Mouse (Mus musculus) stomach, embryonic 14.5 days (tissue): ENCODE results near the gene Fthl17d. TPM values are rescaled to one million over a fixed set of nuclear protein-coding genes. Genes with fewer than 3 reads are reported as not detected.
"Not testable (repeated sequence)": the region's sequence is repeated elsewhere in the genome, so short reads cannot be mapped to it uniquely, and the experiment has no call there.

Experiments
- ATAC-seq: fragments of 200-750 bp; cut with Nextera tagmentation; 2 replicates; pipeline ENCODE4 v1.8.0; 2017; ENCODE audit warnings: low read depth, moderate TSS enrichment; ENCODE audit not compliant: insufficient number of reproducible peaks, insufficient read depth, low FRiP score
- H3K27ac ChIP-seq: fragments of 300-500 bp; sonication (generic); 2 replicates; pipeline ENCODE4 v1.5.1; 2014; ENCODE audit warnings: mild to moderate bottlenecking, low read length, moderate library complexity, mixed read lengths
- H3K27me3 ChIP-seq: fragments of 300-500 bp; sonication (generic); 2 replicates; pipeline ENCODE4 v1.6.1; 2014; ENCODE audit warnings: low read length, control low read depth, mixed read lengths; ENCODE audit not compliant: control insufficient read depth, insufficient read depth
- H3K36me3 ChIP-seq: fragments of 300-500 bp; sonication (generic); 2 replicates; pipeline ENCODE4 v1.6.1; 2014; ENCODE audit warnings: mild to moderate bottlenecking, control low read depth, low read length, moderate library complexity, mixed read lengths; ENCODE audit not compliant: control insufficient read depth, insufficient read depth
- H3K4me1 ChIP-seq: fragments of 300-500 bp; sonication (generic); 2 replicates; pipeline ENCODE4 v1.6.1; 2014; ENCODE audit warnings: low read length, control low read depth, mixed read lengths; ENCODE audit not compliant: control insufficient read depth, insufficient read depth
- H3K4me2 ChIP-seq: fragments of 300-500 bp; sonication (generic); replicated peaks from 2 replicates; pipeline ENCODE4 v1.6.1; 2014; ENCODE audit warnings: low read depth, low read length, control low read depth
- H3K4me3 ChIP-seq: fragments of 300-500 bp; sonication (generic); 2 replicates; pipeline ENCODE4 v1.5.1; 2014; ENCODE audit warnings: low read depth, low read length, control low read depth
- H3K9ac ChIP-seq: fragments of 300-500 bp; sonication (generic); replicated peaks from 2 replicates; pipeline ENCODE4 v1.6.1; 2014; ENCODE audit warnings: low read depth, mild to moderate bottlenecking, control low read depth, low read length, moderate library complexity, mixed read lengths
- H3K9me3 ChIP-seq: fragments of 300-500 bp; sonication (generic); 2 replicates; pipeline ENCODE4 v1.6.1; 2016; ENCODE audit warnings: low read depth, low read length, control low read depth; ENCODE audit not compliant: control insufficient read depth
- WGBS: fragments of 180-500 bp; shearing (Covaris S2); extraction: QIAGEN DNeasy Blood & Tissue Kit; methylation state at CpG from one replicate; pipeline ENCODE4 v1.1.7; 2014; 5-methylcytosine and 5-hydroxymethylcytosine counted together
- polyA plus RNA-seq: library from polyadenylated mRNA; unstranded; fragments of >200 nt; fragmentation: Nextera tagmentation; extraction: Ambion mirVana; gene quantifications from 2 replicates; pipeline ENCODE4 v1.2.1, GENCODE M21; 2014

Fthl17d gene
- not detected in 2 replicates for polyA plus RNA-seq

- not testable (repeated sequence) for H3K4me2 ChIP-seq, H3K27ac ChIP-seq, H3K4me1 ChIP-seq, H3K4me3 ChIP-seq, H3K27me3 ChIP-seq, H3K9ac ChIP-seq, H3K36me3 ChIP-seq, H3K9me3 ChIP-seq, ATAC-seq
- no CpG with 5 or more reads among the region's 9 CpGs for WGBS
These were observed at the start of gene Fthl17d for GRCm38 (mm10) chrX:8986655-8987054. Fthl17d (minus strand) TSS chrX:8986755.

- H3K9me3 ChIP-seq, H3K4me3 ChIP-seq, H3K9ac ChIP-seq, H3K27ac ChIP-seq, ATAC-seq, H3K4me1 ChIP-seq, H3K36me3 ChIP-seq, H3K27me3 ChIP-seq, H3K4me2 ChIP-seq: not testable (repeated sequence)
- WGBS = no CpG with 5 or more reads among the region's 10 CpGs
These were observed 46.6 kb upstream of the Fthl17d start, which contains the start of gene Fthl17e for GRCm38 (mm10) chrX:9033193-9033592. Fthl17e (plus strand) TSS chrX:9033493.

- no peaks in the 10 kb centered on the region for H3K36me3 ChIP-seq
- no peak overlapping the region for H3K4me3 ChIP-seq
- no peak overlapping the region for H3K27ac ChIP-seq
- no peak for ATAC-seq
- H3K4me2 ChIP-seq = no peak overlapping the region
- H3K4me1 ChIP-seq = no peaks in the 10 kb centered on the region
- H3K9me3 ChIP-seq = no peaks in the 10 kb centered on the region
- 65% methylated on average over 10 of the region's 10 CpGs for WGBS
- no peaks in the 10 kb centered on the region for H3K27me3 ChIP-seq
- no peak overlapping the region for H3K9ac ChIP-seq
These were observed 32.9 kb upstream of the Fthl17d start for GRCm38 (mm10) chrX:9019481-9019880.

- no peak for ATAC-seq
- no peaks in the 10 kb centered on the region for H3K9me3 ChIP-seq
- no peaks in the 10 kb centered on the region for H3K4me1 ChIP-seq
- H3K4me2 ChIP-seq = no peak overlapping the region
- no peak overlapping the region for H3K4me3 ChIP-seq
- H3K27me3 ChIP-seq = no peaks in the 10 kb centered on the region
- H3K9ac ChIP-seq = no peak overlapping the region
- WGBS = 47% methylated on average over 1 of the region's 1 CpGs
- H3K27ac ChIP-seq = no peak overlapping the region
- no peaks in the 10 kb centered on the region for H3K36me3 ChIP-seq
These were observed 29.5 kb upstream of the Fthl17d start for GRCm38 (mm10) chrX:9016079-9016478.

- not testable (repeated sequence) for ATAC-seq, H3K4me1 ChIP-seq, H3K27me3 ChIP-seq, H3K9me3 ChIP-seq, H3K4me2 ChIP-seq, H3K36me3 ChIP-seq, H3K4me3 ChIP-seq, H3K27ac ChIP-seq, H3K9ac ChIP-seq
- no CpG with 5 or more reads among the region's 11 CpGs for WGBS
These were observed 10.1 kb downstream of the Fthl17d start, which contains the start of gene Fthl17c for GRCm38 (mm10) chrX:8976459-8976858. Fthl17c (minus strand) TSS chrX:8976559.

GRCm38 (mm10) chrX:8964618-8965017, 21.9 kb downstream of the Fthl17d start:
- not testable (repeated sequence) for H3K4me2 ChIP-seq

GRCm38 (mm10) chrX:8962875-8963274, 23.7 kb downstream of the Fthl17d start, which contains the start of gene Fthl17b:
Fthl17b (minus strand) TSS chrX:8962975.
- H3K27ac ChIP-seq, H3K36me3 ChIP-seq, H3K27me3 ChIP-seq, H3K9me3 ChIP-seq, H3K4me2 ChIP-seq, H3K4me3 ChIP-seq, H3K9ac ChIP-seq, H3K4me1 ChIP-seq, ATAC-seq: not testable (repeated sequence)
- 88% methylated on average over 4 of the region's 11 CpGs for WGBS

More at GRCm38 (mm10) chrX:8964618-8965017, 21.9 kb downstream of the Fthl17d start:
- ATAC-seq, H3K4me3 ChIP-seq, H3K4me1 ChIP-seq, H3K27ac ChIP-seq, H3K36me3 ChIP-seq, H3K9me3 ChIP-seq, H3K27me3 ChIP-seq, H3K9ac ChIP-seq: not testable (repeated sequence)
- WGBS = 42% methylated on average over 4 of the region's 4 CpGs

- not testable (repeated sequence) for H3K4me1 ChIP-seq, H3K27ac ChIP-seq, H3K4me2 ChIP-seq, H3K27me3 ChIP-seq, H3K36me3 ChIP-seq, H3K9ac ChIP-seq, H3K9me3 ChIP-seq, H3K4me3 ChIP-seq, ATAC-seq
- WGBS = 17% methylated on average over 7 of the region's 7 CpGs
These were observed 38.3 kb downstream of the Fthl17d start for GRCm38 (mm10) chrX:8948130-8948805.

- Histone ChIP-seq H3K27ac (no peak overlapping the region), H3K9me3 (no peaks in the 10 kb centered on the region), H3K4me1 (no peaks in the 10 kb centered on the region), H3K9ac (no peak overlapping the region), H3K36me3 (no peaks in the 10 kb centered on the region), H3K27me3 (no peaks in the 10 kb centered on the region), H3K4me2 (no peak overlapping the region), H3K4me3 (no peak overlapping the region)
- WGBS = 62% methylated on average over 8 of the region's 8 CpGs
- ATAC-seq = peak; percentile 79
These were observed 42.5 kb downstream of the Fthl17d start for GRCm38 (mm10) chrX:8944041-8944440.
